Mouse (Mus musculus) cerebellum, postnatal 10 days (tissue): ENCODE results near the gene Uqcr10.

Experiments used
- DNase-seq, 2 experiments: peaks; one replicate each; pipeline ENCODE4 v3.0.0; 2021; ENCODE audit warnings: mixed read lengths in 2 of 2

Gene Uqcr10

DNA sequence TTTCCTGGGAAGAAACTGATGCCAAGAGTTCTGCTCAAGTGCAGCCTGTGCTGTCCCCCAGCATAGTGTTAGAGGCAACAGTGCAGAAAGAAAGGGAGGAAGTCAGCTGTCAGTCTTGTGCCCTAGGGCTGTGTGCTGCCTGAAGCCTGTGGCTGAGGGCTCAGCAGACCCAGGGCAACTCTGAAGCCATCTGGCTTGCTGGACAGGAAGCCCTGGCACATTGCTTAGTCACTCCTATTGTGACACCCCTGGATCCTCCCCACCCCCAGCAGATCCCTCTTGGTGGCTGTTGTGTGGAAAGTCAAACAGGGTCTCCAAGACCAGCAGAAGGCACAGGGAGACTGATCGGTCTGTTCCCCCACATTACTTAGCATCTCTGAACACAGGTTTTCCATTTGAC is 29.5 kb downstream of the Uqcr10 start:
- peak; percentile 46 for DNase-seq

DNA sequence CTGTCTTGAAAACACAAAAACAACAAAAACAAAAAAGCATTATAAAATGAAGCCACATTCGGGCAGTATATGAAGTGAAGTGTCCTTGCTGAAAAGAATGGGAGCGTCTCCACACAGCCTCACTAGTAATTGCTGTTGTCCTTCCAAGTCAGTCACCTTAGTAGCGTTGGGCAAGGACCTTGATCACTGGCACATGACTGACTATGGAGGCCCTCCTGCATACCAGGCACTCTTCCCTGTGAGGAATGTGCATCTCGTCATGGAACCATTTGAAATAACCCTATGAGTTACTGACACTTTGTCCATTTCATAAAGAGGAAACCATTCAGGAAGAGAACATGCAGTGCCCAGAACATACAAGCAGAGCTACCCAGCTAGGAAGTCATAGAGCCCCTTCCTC is 32.4 kb downstream of the Uqcr10 start:
- no peak for DNase-seq

DNA sequence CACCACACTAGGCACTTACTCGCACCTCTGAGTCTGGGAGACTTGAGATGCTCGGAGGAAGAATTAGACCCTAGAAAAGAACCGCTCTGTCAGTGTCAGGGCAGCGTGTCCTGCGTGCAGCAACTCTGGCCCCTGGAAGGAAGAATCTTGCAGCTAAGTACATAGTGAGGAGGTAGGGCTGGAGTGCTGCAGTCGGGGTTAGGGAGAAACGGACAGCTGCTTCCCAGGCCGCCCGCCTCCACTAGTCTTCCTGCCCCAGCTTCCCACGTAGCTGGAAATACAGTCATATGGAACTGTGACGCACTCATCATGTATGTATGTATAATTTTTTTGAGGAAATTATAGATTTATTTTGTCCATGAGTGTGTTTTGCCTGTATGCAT is 41.7 kb downstream of the Uqcr10 start:
- DNase-seq: no peak

DNA sequence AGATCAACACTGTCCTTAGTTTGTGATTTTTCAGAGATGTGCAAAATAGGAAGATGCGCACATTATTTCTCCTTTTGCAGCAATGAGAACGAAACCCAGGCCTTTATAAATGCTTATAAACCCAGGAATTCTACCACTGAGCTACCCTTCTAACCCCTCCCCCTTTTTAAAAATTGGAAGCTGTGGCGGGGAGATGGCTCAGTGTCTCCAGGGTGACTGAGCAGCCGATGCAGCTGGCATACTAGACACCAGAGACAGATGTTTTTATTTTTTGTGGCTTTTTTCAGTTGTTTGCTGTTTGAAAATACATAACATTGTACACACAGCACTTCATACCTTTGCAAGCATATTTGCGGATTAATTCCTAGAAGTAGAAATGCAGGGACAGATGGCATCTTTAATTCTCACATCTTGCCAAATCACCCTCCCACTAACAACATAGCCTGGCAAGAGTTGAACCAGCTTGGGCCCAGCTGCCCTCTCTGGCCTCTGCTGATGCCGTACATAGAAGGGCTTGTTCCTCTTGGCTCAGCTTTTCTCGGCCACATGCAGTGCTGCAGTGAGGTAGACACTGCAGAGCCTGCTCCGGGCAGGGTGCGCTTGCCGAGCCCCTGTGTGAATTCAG is 42.2 kb downstream of the Uqcr10 start:
- DNase-seq: peak; percentile 83 to 89

DNA sequence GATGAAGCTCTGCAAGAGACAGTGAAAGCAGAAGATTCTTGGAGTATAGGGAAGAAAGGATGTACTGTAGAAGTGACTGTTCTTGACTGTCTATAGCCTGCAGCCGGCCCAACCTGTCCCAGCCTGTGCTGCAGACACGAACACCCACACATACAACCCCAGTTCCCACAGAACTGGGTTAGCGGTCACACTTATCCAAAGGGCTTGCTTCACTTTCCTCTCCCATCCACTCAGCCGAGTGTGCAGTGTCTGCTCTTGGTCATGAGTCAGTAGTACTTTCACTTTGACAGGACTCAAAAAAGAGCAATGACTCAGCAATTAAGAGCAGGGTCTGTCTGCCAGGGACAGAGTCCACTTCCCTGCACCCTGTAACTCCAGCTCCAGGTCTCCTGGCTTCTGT is 42.8 kb downstream of the Uqcr10 start:
- peak in 1 of 2 experiments; percentile 29 for DNase-seq

DNA sequence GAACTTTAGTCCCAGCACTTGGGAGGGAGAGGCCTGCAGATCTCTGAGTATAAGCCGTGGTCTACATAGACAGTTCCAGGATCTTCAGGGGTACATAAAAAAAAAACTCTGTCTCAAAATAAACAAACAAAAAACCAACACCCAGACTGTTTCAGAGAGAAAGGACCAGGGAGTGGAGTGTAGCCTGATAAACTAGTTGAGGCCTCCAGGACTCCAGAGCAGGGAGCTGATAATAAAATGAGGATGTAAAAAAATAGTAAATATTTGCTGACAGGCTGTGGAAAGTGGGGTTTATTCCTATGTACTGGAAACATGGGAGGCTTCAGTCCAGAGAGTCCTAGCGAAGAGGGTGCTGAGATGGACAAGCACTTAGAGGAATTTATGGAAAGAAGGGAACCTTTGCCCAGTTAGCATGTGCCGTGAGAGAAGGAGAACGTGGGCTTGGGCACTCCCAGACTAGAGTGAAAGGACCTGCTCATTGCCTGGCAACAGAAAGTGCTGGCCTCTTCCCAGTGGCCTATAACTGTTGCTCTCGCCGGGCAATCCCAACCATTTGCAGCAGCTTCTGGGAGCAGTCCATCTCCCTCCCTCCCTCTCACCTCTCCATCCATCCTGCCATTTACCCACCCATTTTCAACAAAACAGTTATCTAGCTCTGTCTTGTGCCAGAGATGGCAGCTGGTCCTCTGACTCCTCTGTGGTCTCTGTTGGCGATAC is 43.7 kb downstream of the Uqcr10 start:
- DNase-seq: peak; percentile 75 to 80

DNA sequence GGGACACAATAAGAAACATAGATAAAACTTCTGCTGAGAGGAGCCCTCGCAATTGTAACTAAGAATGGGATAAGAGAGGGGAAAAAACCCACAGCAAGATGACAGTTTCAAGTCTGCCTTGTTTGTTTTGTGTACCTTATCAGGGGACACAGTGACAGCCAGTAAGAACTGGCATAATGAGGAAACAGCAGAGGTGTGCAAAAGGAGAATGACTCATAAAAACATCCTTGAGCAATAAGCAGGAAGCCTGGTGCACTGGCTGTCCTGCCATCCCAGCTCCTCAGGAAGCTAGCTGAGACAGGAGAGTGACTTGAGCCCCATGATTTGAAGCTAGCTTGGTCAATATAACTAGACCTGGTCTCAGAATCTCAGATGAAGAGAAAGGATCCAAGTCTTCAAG is 44.3 kb downstream of the Uqcr10 start:
- no peak for DNase-seq
